Mouse (Mus musculus) erythroblast, embryonic 14.5 days (primary cell): ENCODE measurements around the gene Kdm1b.

ENCODE experiments used
- GATA1 ChIP-seq: IDR thresholded peaks from 2 replicates; pipeline ENCODE4 v1.6.1; 2012; ENCODE audit warnings: low read length, inconsistent platforms, mixed read lengths
- TAL1 ChIP-seq: IDR thresholded peaks from 3 replicates; pipeline ENCODE4 v1.6.1; 2012; ENCODE audit warnings: low read length, inconsistent platforms, mixed read lengths

- TF ChIP-seq GATA1 (no peak), TAL1 (no peak)
Measured at GRCm38 (mm10) chr13:47077367-47077766, 34.1 kb downstream of the Kdm1b start.
